Mouse (Mus musculus) heart, adult 2 months (tissue): Measurements from ENCODE around the gene Csmd2.

Experiments
- CTCF ChIP-seq: fragments of 200-600 bp; IDR thresholded peaks from 2 replicates; pipeline ENCODE4 v1.8.1; 2022; ENCODE audit warnings: antibody characterized with exemption, mild to moderate bottlenecking, moderate library complexity
- POLR2A ChIP-seq: fragments of 200-500 bp; IDR thresholded peaks from 2 replicates; pipeline ENCODE4 v1.6.1; 2011; ENCODE audit warnings: mild to moderate bottlenecking, low read depth, low read length, control low read depth; ENCODE audit not compliant: insufficient read depth

- TF ChIP-seq CTCF (no peak), POLR2A (no peak)
Observed at GRCm38 (mm10) chr4:128396616-128397015, 409.0 kb downstream of the Csmd2 start.
